Mouse (Mus musculus) adrenal gland, adult 8-10 months (tissue): ENCODE measurements at regions not wholly inside any gene's neighbourhood (a gene's known extent, or its start where the extent isn't known, plus 50 kb on each side); places are given as distances from the start of the nearest gene placed in this dataset.
A peak's percentile ranks its signal among the peaks of the same experiment; 100 is the strongest.

ENCODE experiments used
- DNase-seq: peaks from one replicate; pipeline ENCODE4 v3.0.0; 2022

GRCm38 (mm10) chr8:92130025-92130557 lies 227.3 kb upstream of the Irx5 start:
- no peak for DNase-seq

- no peak for DNase-seq
Observed at GRCm38 (mm10) chr8:92129241-92130015, 228.0 kb upstream of the Irx5 start.

- DNase-seq: no peak
Observed at GRCm38 (mm10) chr8:92125631-92126030, 231.8 kb upstream of the Irx5 start.

GRCm38 (mm10) chr8:92121296-92121695 lies 236.1 kb upstream of the Irx5 start:
- DNase-seq: no peak

DNA sequence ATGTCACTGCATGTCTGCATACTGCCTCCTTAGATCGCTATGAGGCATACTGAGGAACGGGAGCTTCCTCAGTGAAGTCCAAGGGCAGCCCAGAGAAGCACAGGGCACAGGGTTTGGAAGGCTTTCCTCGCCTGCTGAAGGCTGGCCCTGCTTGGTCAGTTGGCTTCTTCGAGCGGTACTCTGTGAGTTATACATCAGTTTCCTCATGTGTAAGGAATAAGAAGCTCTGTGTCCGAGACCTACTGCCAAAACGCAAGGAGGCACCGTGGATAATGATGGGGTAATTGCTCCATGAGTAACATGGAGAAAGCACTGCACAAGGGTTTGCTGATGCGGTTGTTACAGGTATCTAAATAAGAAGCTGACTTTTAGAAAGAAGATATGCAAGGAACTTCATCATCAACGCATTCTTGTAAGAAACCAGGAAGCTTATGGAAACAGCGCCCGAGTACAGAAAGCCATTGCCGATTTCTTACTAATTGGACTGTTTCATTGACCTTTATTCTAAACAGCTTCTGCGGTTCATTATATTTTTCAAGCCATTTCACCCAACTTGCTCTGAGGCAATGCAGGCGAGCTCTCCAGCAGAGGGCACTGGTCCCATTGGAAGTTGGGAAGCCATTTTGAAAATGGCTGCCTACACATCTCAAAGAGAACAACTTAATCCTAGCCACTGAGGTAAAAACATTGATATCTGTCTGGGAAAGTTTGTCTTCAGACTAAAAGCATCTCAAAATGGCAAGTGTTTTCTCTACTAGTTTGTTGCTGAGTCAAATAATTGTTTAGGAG lies 241.8 kb upstream of the Irx5 start:
- DNase-seq: no peak

DNA sequence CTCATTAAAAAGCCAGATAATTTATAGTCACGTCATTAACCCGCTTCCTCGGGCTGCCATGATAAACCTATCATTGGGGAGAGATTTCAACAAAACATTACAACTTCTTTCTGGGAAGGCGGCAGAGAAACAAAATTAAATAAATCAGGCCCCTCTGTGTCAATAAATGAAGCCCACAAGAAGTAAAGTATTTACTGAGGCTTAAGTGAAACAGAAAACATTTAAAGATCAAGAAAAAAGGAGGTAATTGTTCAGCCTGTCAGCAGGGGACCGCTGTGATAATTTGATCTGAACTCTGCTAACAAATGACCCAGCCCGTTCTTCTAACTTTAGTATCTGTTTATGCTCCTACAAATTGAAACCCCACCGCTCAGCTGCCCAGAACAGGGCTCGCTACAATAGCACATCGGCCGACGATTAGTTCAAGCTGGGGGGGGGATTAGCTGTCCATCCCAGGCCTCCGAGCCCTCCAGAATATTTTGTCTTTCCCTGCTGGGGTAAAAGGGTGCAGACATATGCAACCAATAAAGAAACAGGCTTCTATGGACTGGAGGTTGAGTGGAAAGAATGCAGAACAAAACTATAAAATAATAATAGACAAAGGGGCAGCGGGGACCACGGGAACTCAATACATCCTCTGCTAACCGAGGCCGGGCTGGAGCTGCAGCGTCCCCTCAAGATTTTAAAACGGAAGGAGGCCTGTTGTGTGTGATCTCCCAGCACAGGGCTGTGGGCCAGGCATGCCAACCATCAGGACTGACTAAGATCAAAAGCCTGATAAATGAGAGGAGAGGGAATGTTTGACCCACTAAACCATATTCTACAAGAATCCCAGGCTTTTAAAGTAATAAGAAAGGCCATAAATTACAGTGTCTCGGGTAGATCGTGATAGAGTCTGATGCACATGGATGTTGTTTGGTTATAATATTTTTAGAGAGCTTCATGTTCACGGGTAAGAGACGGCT lies 242.8 kb upstream of the Irx5 start:
- DNase-seq: no peak

DNA sequence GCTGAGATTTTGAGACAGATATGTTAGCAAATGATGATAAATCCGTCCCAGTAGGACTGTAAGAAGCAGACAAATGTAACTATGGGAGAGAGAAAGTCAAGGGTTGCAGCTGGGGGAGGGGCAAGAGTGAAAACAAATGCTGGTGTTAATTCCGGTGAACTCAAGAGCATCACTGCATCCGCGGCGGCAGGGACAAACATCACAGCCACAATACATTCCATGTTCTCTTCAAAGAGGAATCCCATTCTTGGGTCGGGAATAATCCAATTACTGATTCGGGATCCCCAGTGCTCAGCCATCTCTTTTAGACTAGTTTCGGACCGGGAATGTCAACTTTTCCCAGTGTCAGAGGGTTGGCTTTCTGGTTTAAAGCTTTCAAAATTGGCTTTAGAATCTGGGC lies 243.5 kb upstream of the Irx5 start:
- no peak for DNase-seq

- DNase-seq: no peak
Observed at GRCm38 (mm10) chr8:92113386-92113785, 244.0 kb upstream of the Irx5 start.

GRCm38 (mm10) chr8:92104561-92104960 lies 252.9 kb upstream of the Irx5 start:
- no peak for DNase-seq

DNA sequence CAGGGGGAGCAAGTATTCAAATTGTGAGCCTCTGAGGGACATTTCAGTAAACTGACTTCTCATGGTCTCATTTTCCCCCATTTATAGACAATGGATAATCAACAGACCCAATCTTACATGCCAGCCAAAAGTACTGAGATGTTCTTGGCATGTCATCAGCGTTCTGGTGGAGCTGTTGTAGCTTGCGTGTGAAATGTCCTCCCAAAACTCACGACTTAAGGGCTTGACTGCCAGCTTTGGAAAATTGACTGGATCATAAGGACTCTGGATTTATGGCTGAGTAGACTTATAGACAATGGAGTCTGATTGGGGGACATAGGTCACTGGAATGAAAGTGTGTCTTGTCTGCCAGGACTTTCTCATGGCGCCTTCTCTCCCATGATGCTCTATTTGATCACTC lies 254.9 kb upstream of the Irx5 start:
- DNase-seq: no peak

DNA sequence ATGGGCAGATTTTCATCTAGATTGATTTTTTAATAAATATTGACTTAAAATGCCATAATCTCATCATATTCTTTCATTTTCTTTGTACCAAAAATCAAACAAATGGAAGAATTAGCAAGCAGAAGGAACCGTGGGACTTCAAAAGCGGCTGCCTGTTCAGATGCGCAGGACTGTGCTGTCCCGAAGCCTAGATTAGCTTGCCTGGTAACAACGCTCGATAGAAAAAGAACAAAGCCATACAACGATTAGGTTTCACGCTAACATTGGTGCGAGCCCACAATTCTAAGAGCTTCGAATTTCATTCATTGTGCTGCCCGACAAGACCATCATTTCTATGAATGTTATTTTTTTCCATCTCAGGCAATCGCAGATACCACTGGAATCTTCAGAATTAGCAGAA lies 262.1 kb upstream of the Irx5 start:
- DNase-seq: no peak

DNA sequence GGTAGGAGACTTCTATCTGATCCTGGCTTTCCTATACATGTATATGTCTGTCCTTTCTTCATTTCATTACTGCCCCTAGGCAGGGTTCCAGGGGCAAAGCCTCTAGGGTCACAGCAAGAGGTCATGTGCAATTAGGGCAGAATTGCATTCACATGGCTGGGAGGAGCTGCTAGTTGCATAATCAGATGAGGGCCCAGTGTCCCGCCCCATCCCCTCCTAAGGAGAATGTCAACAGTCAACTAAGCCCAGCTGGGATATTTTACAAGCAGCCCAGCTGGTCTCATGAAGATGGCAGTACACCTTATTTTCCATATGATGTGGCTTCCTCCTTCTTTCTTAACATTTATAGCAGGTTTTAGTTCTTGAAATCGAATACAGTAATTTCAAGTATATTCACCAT lies 273.3 kb upstream of the Irx5 start:
- DNase-seq: no peak

DNA sequence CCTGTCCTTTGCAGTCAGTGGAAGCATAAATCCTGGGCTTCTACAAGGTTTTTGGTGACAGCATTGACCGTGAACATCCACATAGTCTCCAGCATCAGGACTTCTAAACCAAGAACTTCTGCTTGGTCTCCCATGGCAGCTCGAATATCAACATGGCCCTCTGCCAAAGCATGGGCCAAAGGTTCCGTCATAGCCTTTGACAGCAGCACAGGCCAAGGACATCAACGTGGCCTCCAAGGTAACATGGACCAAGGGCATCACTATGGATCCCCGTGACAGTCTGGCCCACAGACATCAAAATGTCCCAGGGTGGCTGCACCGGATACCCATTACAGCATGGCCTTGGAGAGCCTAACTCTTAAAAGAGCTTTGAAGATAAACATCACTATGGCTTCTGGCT lies 275.5 kb upstream of the Irx5 start:
- DNase-seq: peak; percentile 57

GRCm38 (mm10) chr8:92080852-92081251 lies 276.6 kb upstream of the Irx5 start:
- DNase-seq: no peak

- DNase-seq: no peak
Observed at GRCm38 (mm10) chr8:92077611-92078010, 275.7 kb upstream of the Irx3 start.

DNA sequence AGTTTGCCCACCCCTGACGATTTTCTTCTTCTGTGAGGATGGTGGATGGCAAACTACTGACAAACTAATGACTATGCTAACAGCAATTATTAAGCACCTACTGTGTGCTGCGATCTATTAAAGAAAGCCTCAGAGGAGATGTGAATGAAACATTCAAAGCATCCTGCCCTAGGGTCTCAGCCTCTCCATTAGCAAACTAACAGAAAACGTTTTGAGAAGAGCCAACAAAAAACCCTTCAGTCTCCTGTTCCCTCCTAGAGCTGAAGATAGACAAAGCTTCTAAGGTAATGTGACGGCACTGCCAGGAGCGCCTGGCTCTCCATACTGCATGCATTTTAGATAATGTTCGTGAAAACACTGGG lies 270.4 kb upstream of the Irx3 start:
- DNase-seq: no peak

- no peak for DNase-seq
Observed at GRCm38 (mm10) chr8:92071305-92072253, 269.7 kb upstream of the Irx3 start.

DNA sequence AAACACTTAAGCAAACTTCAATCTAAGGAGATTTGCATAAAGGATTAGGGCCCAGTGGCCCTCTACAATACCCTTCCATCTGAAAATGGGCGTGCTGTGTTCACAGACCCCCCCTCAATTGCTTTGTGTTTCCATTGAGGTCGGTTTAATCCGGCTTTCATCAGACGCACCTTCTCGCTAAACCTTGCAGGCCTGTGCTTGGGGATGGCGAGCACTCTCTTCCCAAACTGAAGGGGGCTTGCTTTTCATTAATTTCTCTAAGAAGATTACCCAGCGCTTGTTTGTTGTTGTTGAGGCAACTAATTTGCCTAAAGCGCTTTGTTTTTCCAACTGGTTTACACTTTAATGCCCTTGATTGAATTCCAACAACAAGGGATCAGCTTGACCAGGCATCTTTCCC lies 268.8 kb upstream of the Irx3 start:
- no peak for DNase-seq

DNA sequence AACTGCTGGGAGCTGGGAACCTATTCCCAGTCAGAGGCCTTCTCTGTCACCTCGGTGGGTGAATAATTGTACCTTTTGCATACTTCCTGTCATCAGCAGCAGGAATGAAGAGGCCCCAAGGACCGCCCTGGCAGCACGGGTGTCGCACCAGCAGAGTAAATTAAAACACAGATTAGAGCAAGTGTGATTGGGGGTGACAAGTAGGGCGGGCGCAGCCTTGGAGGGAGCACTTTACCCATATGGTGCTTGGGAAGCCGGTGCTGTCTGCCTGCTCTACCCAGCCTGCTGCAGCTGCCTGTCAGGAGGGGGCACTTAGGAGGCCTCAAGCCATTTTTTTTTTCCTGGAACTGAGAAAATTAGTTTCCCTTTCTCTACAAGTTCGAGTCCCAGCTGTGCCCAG lies 264.6 kb upstream of the Irx3 start:
- DNase-seq: no peak

DNA sequence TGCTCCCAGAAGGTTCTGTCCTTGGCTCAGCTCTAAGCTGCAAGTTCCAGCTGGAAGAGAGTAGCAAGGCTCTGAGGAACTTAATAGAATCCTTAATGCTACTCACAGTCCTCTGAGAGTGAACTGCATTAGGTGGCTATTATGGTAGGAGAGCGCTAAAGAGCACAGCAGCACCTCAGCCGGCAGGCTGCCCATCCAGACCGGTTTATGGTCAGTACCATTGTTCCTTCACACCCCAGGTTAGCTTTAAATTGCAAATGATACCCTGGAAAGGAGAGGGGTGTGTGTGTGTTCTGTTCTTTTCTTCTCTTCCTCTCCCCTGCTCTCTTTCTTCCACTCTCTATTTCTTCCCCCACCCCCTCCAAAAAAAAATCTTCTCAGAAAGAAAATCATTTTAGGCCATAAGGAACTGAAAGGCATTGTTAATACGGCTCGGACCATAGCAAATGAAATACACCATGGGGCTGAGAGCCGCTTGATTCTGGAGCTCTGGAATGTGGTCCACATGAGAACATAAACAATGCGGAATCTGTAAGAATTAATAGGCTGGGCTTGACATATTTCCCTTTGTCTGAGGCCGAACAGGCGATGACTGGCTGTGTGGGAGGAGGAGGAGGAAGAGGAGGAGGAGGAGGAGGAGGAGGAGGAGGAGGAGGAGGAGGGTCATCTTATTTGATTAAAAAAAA lies 263.8 kb upstream of the Irx3 start:
- DNase-seq: no peak

GRCm38 (mm10) chr8:92064971-92065370 lies 263.1 kb upstream of the Irx3 start:
- DNase-seq: no peak
